ENCODE assay signal across 8 mouse cellular contexts in the genomic region with DNA sequence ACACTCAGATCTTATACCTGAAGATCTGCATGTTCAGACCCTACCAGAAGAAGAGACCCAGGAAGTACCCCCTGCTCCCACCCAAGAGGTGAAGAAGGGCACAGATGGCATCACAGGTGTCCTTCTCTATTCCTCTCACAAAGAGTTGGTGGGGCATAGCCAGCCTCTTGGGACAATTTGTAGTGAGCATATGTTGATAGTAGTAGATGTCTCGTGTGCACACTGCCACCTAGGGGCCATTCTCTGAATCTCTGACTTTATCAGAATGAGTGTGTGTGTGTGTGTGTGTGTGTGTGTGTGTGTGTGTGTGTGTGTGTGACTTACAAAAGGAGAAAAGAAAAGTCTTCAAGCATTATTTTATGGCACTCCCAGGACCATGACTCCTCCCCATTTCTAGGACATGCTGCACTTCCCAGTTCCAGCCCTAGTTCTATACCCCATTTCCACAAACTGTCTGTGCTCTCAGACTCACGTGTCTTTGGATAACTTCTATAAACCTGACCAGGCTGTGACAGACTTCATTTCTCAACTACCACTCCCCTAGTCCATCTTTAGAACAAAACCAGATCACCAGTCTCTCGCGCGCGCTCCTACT. TPM values are rescaled to one million over a fixed set of nuclear protein-coding genes. Genes with fewer than 3 reads are reported as not detected.
DNase-seq lines count a peak whose midpoint lies in the region; ATAC-seq lines count a peak whose summit lies in the region.

No protein-coding gene starts in this region.

- H3K4me1 ChIP-seq in embryonic facial prominence, embryonic 11.5 days (ENCODE audit: control insufficient read depth, insufficient read depth, low read length), result no peaks in the 10 kb centered on the region
- peaks cover 17% of the 10 kb centered on the region; the same call in 1 of the 2 replicates for H3K4me1 ChIP-seq in heart, embryonic 10.5 days
- H3K4me1 ChIP-seq in kidney, embryonic 15.5 days, result 0 out of 2 replicates have a peak, but pooled peaks cover 4% of the 10 kb centered on the region
- H3K4me1 ChIP-seq in liver, embryonic 11.5 days (replicated peaks; ENCODE audit: control insufficient read depth, insufficient read depth, low read length), result peaks cover 5% of the 10 kb centered on the region; the same call in 1 of the 2 replicates
- H3K4me1 ChIP-seq in stomach, embryonic 16.5 days (ENCODE audit: control insufficient read depth, insufficient read depth, low read length), result no peaks in the 10 kb centered on the region

- ATAC-seq in embryonic facial prominence, embryonic 11.5 days (replicated peaks; ENCODE audit: insufficient number of reproducible peaks, low FRiP score, low TSS enrichment, low read depth), result peak; percentile 37
- ATAC-seq in kidney, embryonic 15.5 days (replicated peaks; ENCODE audit: low FRiP score), result peak; percentile 72
- ATAC-seq in liver, embryonic 11.5 days (replicated peaks; ENCODE audit: low FRiP score), result peak; percentile 62
- ATAC-seq in stomach, embryonic 16.5 days (ENCODE audit: insufficient read depth, low FRiP score), result peak; percentile 56; the same call in 1 of the 2 replicates

- no peak overlapping the region; the same call in 1 of the 2 replicates for H3K9ac ChIP-seq in embryonic facial prominence, embryonic 11.5 days (replicated peaks; ENCODE audit: low read length)
- H3K9ac ChIP-seq in kidney, embryonic 15.5 days, result no peak overlapping the region
- H3K9ac ChIP-seq in liver, embryonic 11.5 days (ENCODE audit: low read depth, low read length), result no peak overlapping the region
- no peak overlapping the region for H3K9ac ChIP-seq in stomach, embryonic 16.5 days (ENCODE audit: low read length)

- H3K4me2 ChIP-seq in embryonic facial prominence, embryonic 11.5 days (ENCODE audit: low read depth, low read length), result no peak overlapping the region
- no peak overlapping the region for H3K4me2 ChIP-seq in kidney, embryonic 15.5 days
- H3K4me2 ChIP-seq in liver, embryonic 11.5 days, result no peak overlapping the region
- H3K4me2 ChIP-seq in stomach, embryonic 16.5 days (ENCODE audit: low read depth, low read length), result no peak overlapping the region

- DNase-seq in CD4-positive, CD25-positive, alpha-beta regulatory T cell, adult 2 months (ENCODE audit: low read depth, low spot score), result peak; percentile 88
- peak; percentile 78 for DNase-seq in adrenal gland, postnatal 10 days
- DNase-seq in embryonic facial prominence, embryonic 11.5 days (ENCODE audit: low spot score), result peak; percentile 80
- DNase-seq in heart, embryonic 10.5 days (ENCODE audit: low spot score), result peak; percentile 82
- no peak for DNase-seq in liver, embryonic 11.5 days (ENCODE audit: low spot score)
- peak; percentile 91 for DNase-seq in naive thymus-derived CD4-positive, alpha-beta T cell, adult 2 months (ENCODE audit: low read depth)

- no peaks in the 10 kb centered on the region for H3K27me3 ChIP-seq in embryonic facial prominence, embryonic 11.5 days (ENCODE audit: control insufficient read depth, insufficient read depth, low read length)
- no peaks in the 10 kb centered on the region for H3K27me3 ChIP-seq in heart, embryonic 10.5 days (ENCODE audit: insufficient read depth, poor library complexity, severe bottlenecking)
- no peaks in the 10 kb centered on the region for H3K27me3 ChIP-seq in kidney, embryonic 15.5 days
- H3K27me3 ChIP-seq in liver, embryonic 11.5 days (replicated peaks; ENCODE audit: control insufficient read depth, insufficient read depth, low read length), result no peaks in the 10 kb centered on the region
- H3K27me3 ChIP-seq in stomach, embryonic 16.5 days (ENCODE audit: control insufficient read depth, insufficient read depth, low read length), result no peaks in the 10 kb centered on the region

- no peak overlapping the region for H3K4me3 ChIP-seq in embryonic facial prominence, embryonic 11.5 days (ENCODE audit: low read depth, low read length)
- no peak overlapping the region for H3K4me3 ChIP-seq in heart, embryonic 10.5 days
- H3K4me3 ChIP-seq in kidney, embryonic 15.5 days (replicated peaks), result no peak overlapping the region
- H3K4me3 ChIP-seq in liver, embryonic 11.5 days (ENCODE audit: low read depth, low read length), result no peak overlapping the region
- no peak overlapping the region for H3K4me3 ChIP-seq in stomach, embryonic 16.5 days (replicated peaks; ENCODE audit: low read length)

- no peaks in the 10 kb centered on the region for H3K36me3 ChIP-seq in embryonic facial prominence, embryonic 11.5 days (replicated peaks; ENCODE audit: control insufficient read depth, insufficient read depth, low read depth, low read length)
- H3K36me3 ChIP-seq in heart, embryonic 10.5 days, result no peaks in the 10 kb centered on the region
- no peaks in the 10 kb centered on the region for H3K36me3 ChIP-seq in kidney, embryonic 15.5 days
- no peaks in the 10 kb centered on the region for H3K36me3 ChIP-seq in liver, embryonic 11.5 days (ENCODE audit: control insufficient read depth, insufficient read depth, low read length)
- no peaks in the 10 kb centered on the region for H3K36me3 ChIP-seq in stomach, embryonic 16.5 days (ENCODE audit: control insufficient read depth, insufficient read depth, low read length)

- no peak overlapping the region for H3K27ac ChIP-seq in embryonic facial prominence, embryonic 11.5 days (replicated peaks; ENCODE audit: low read depth, low read length)
- H3K27ac ChIP-seq in heart, embryonic 10.5 days, result no peak overlapping the region
- no peak overlapping the region for H3K27ac ChIP-seq in kidney, embryonic 15.5 days
- H3K27ac ChIP-seq in liver, embryonic 11.5 days (ENCODE audit: low read depth, low read length), result no peak overlapping the region
- no peak overlapping the region for H3K27ac ChIP-seq in stomach, embryonic 16.5 days (ENCODE audit: low read length)

- no peaks in the 10 kb centered on the region for H3K9me3 ChIP-seq in embryonic facial prominence, embryonic 11.5 days (replicated peaks; ENCODE audit: control insufficient read depth, low read length)
- no peaks in the 10 kb centered on the region for H3K9me3 ChIP-seq in heart, embryonic 10.5 days
- no peaks in the 10 kb centered on the region for H3K9me3 ChIP-seq in kidney, embryonic 15.5 days (replicated peaks)
- H3K9me3 ChIP-seq in liver, embryonic 11.5 days (ENCODE audit: control insufficient read depth, low read length), result no peaks in the 10 kb centered on the region
- no peaks in the 10 kb centered on the region for H3K9me3 ChIP-seq in stomach, embryonic 16.5 days (replicated peaks; ENCODE audit: control insufficient read depth, low read length)

- WGBS in embryonic facial prominence, embryonic 11.5 days, result 76% methylated on average over 6 of the region's 6 CpGs
- WGBS in heart, embryonic 10.5 days, result 75% methylated on average over 6 of the region's 6 CpGs
- 75% methylated on average over 6 of the region's 6 CpGs for WGBS in kidney, embryonic 15.5 days
- 75% methylated on average over 6 of the region's 6 CpGs for WGBS in liver, embryonic 11.5 days
- 72% methylated on average over 6 of the region's 6 CpGs for WGBS in stomach, embryonic 16.5 days

RNA-seq across cellular contexts. Expression of a gene that starts 8.6 kb away (rescaled TPM):
- 10 to 100 TPM; 50.0 to 53.8 TPM for total RNA-seq in adrenal gland, postnatal 10 days (2021)
- 92.5 and 95.0 TPM in 2 replicates for polyA plus RNA-seq in embryonic facial prominence, embryonic 11.5 days (2014; fragmentation: Nextera tagmentation; extraction: Ambion mirVana)
- polyA plus RNA-seq in heart, embryonic 10.5 days (2016; fragmentation: Nextera tagmentation; extraction: Ambion mirVana), result 42.3 and 58.6 TPM in 2 replicates
- 109 and 112 TPM in 2 replicates for polyA plus RNA-seq in kidney, embryonic 15.5 days (2015; fragmentation: Nextera tagmentation; extraction: Ambion mirVana)
- polyA plus RNA-seq in liver, embryonic 11.5 days (2014; fragmentation: Nextera tagmentation; extraction: Ambion mirVana), result 65.3 and 68.1 TPM in 2 replicates
- 77.3 and 88.1 TPM in 2 replicates for polyA plus RNA-seq in stomach, embryonic 16.5 days (2015; fragmentation: Nextera tagmentation; extraction: Ambion mirVana)

RNA-seq across cellular contexts. Expression of a gene that starts 38.4 kb away (rescaled TPM):
- 100 to 1,000 TPM; 230 to 232 TPM for total RNA-seq in adrenal gland, postnatal 10 days (2021)
- polyA plus RNA-seq in embryonic facial prominence, embryonic 11.5 days (2014; fragmentation: Nextera tagmentation; extraction: Ambion mirVana), result 33.1 and 42.1 TPM in 2 replicates
- polyA plus RNA-seq in heart, embryonic 10.5 days (2016; fragmentation: Nextera tagmentation; extraction: Ambion mirVana), result 76.8 and 81.5 TPM in 2 replicates
- 96.8 and 103 TPM in 2 replicates for polyA plus RNA-seq in kidney, embryonic 15.5 days (2015; fragmentation: Nextera tagmentation; extraction: Ambion mirVana)
- 78.2 and 84.8 TPM in 2 replicates for polyA plus RNA-seq in liver, embryonic 11.5 days (2014; fragmentation: Nextera tagmentation; extraction: Ambion mirVana)
- polyA plus RNA-seq in stomach, embryonic 16.5 days (2015; fragmentation: Nextera tagmentation; extraction: Ambion mirVana), result 42.4 and 45.1 TPM in 2 replicates
